Mouse (Mus musculus): Measurements from ENCODE around the gene Prdx6b.

The Prdx6b gene

GRCm38 (mm10) chr2:80322878-80323277 lies 30.6 kb downstream of the Prdx6b start:
- DNase-seq (ENCODE audit: low read depth, low spot score) = no peak

DNA sequence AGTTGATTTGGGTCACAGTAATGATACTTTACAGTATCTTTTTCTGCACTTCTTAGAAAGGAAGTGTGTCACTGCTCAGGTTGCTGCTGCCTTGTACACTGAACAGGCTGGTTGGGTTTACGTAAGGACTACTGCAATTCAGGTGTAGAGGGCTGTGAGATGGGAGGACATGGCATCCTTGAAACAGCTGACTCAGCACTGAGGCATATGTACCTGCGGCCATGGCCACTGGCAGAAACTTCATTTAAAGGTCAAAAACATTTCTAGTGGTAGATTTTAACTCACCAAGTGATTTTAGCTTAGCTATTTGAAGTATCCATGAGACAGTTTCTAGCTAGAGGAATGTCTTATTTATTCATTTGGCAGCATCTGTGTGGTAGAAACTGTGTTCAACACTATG lies 33.5 kb downstream of the Prdx6b start:
- no peak for DNase-seq (ENCODE audit: low read depth, low spot score)

GRCm38 (mm10) chr2:80327272-80327671 lies 35.0 kb downstream of the Prdx6b start:
- DNase-seq (ENCODE audit: low read depth, low spot score) = no peak

- DNase-seq (ENCODE audit: low read depth, low spot score) = no peak
These were observed 36.8 kb downstream of the Prdx6b start for GRCm38 (mm10) chr2:80328961-80329653.

DNA sequence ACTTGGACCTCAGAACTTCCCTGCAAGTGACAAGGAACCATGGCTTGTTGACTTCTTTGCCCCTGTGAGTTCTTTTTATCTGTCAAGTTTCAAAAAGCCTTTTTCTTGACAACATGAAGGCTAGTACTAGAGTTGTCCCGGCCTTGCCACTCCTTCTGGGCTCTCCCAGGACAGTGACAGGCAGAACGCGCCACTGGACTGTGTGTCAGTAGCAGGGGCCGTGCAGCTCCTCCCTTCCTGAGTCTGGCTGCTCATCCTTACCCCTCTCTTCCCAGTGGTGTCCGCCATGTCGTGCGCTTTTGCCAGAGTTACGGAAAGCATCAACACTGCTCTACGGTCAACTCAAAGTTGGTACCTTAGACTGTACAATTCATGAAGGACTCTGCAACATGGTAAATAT lies 48.3 kb downstream of the Prdx6b start:
- DNase-seq (ENCODE audit: low read depth, low spot score) = no peak
